Mouse (Mus musculus): Measurements from ENCODE around the gene Adal. TPM values are rescaled to one million over a fixed set of nuclear protein-coding genes. Genes with fewer than 3 reads are reported as not detected.

Adal gene
- polyA plus RNA-seq, 1 experiment = 17.0 TPM

DNA sequence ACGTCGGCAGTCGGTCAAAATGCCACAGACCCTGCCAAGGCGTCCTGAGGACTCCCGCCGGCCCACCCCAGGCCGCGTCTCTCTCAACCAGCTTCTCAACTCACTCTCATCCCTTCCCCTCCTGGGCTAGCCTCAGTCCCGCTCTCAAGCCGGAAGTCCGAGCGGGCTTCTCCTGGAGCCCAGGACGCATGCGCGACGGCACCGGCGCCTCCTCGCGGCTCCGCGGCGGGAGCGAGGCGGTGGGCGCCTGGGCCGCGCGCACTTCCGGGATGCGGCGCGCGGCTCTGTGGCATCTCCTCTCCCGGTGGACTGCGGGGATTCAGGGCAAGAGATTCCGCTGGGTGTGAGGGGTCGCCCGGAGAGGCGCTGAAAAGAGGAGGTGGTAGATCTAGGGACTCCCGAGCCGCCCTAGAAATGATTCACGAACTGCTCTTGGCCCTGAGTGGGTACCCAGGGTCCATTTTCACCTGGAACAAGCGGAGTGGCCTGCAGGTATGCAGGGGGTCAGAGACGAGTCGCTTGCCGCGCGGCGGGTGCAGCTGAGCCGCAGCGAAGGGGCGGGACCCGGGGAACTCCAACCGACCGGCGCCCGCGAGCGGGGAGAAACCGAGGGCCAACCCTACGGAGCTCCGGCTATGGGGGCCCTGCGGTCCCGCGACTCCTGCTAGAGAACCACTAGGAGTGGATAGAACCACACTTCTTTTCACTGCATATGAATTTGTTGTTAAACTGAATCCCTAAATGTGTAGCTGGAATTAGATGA is 30.9 kb downstream of the Adal start, which contains the start of gene Zscan29:
TSS of gene Zscan29 (minus strand) at position 146 of the 763 bp plus-strand sequence.
- TF ChIP-seq CTCF (IDR thresholded peaks at IDR 0.05; ENCODE audit: extremely low read depth, insufficient read depth, low read length) (no peak), POLR2A (IDR thresholded peaks at IDR 0.05; ENCODE audit: extremely low read depth, insufficient read depth, low read length) (peak; percentile 65)
- Histone ChIP-seq H3K27ac (ENCODE audit: insufficient read depth, low read length) (peak within 1 kb of the TSS; percentile 89), H3K4me1 (ENCODE audit: control insufficient read depth, insufficient read depth, low read length) (peaks cover 2% of the 10 kb centered on the region), H3K4me3 (ENCODE audit: insufficient read depth, low read length) (peak within 1 kb of the TSS; percentile 97)

DNA sequence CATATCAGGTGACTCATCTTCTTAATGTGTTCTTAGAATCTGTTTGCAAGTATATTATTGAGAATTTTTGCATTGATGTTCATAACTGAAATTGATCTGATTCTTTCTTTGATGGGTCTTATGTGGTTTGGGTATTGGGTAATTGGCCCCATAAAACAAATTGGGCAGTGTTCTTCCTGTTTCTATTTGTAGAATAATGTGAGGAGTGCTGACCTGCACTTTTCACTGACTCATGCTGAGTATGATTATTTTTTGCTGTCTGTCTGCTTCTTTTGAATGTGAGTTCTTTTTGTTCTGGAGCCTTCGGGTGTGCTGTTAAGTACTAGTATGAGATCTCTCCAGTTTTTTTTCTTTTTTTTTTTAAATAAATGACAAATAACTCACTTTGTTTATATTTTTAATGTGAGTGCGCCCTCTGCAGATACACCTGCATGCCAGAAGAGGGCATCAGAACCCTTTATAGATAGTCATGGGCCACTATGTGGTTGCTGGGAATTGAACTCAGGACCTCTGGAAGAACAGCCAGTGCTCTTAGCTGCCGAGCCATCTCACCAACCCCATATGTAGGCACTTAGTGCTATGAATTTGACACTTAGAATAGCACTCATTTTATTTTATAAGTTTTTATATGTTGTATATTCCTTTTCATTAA is 38.7 kb downstream of the Adal start:
- H3K4me3 ChIP-seq (ENCODE audit: insufficient read depth, low read length) = no peak overlapping the region
- H3K27ac ChIP-seq (ENCODE audit: insufficient read depth, low read length) = no peak overlapping the region
- TF ChIP-seq POLR2A (IDR thresholded peaks at IDR 0.05; ENCODE audit: extremely low read depth, insufficient read depth, low read length) (no peak), CTCF (IDR thresholded peaks at IDR 0.05; ENCODE audit: extremely low read depth, insufficient read depth, low read length) (no peak)
- H3K4me1 ChIP-seq (ENCODE audit: control insufficient read depth, insufficient read depth, low read length) = no peaks in the 10 kb centered on the region

DNA sequence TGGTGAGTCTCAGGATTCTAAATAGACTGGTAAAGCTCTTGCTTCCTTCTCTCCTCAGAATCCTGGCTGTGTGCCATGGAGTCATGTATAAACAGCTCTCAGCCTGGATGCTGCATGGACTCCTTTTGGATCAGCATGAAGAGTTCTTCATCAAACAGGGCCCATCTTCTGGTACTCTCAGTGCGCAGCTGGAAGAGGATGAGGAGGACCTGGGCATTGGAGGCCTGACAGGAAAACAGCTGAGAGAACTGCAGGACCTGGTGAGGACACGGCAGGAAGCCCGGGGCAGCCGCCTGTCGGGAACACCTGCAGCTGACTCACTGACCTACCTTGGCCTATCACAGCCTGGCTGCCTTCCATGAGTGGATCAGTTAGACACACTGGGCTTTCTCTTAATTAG is 43.2 kb downstream of the Adal start:
- Histone ChIP-seq H3K4me3 (ENCODE audit: insufficient read depth, low read length) (no peak overlapping the region), H3K27ac (ENCODE audit: insufficient read depth, low read length) (no peak overlapping the region), H3K4me1 (ENCODE audit: control insufficient read depth, insufficient read depth, low read length) (no peaks in the 10 kb centered on the region)
- TF ChIP-seq POLR2A (IDR thresholded peaks at IDR 0.05; ENCODE audit: extremely low read depth, insufficient read depth, low read length) (no peak), CTCF (IDR thresholded peaks at IDR 0.05; ENCODE audit: extremely low read depth, insufficient read depth, low read length) (no peak)

DNA sequence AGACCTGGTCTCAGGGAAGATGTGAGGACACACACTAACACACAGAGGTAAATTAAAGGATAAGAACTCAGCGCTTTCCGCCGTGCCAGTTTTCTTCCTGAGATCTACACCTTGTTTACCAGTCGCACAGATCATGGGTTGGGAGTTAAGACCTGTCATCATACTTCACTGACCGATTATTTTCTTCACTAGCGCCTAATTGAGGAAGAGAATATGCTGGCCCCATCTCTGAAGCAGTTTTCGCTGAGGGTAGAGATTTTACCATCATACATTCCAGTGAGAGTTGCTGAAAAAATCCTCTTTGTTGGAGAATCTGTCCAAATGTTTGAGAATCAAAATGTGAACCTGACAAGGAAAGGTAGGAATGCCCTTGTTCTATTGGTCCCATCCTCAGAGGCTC is 43.9 kb downstream of the Adal start:
- no peak for TF ChIP-seq POLR2A (IDR thresholded peaks at IDR 0.05; ENCODE audit: extremely low read depth, insufficient read depth, low read length)
- no peak for TF ChIP-seq CTCF (IDR thresholded peaks at IDR 0.05; ENCODE audit: extremely low read depth, insufficient read depth, low read length)
- no peak overlapping the region for H3K27ac ChIP-seq (ENCODE audit: insufficient read depth, low read length)

DNA sequence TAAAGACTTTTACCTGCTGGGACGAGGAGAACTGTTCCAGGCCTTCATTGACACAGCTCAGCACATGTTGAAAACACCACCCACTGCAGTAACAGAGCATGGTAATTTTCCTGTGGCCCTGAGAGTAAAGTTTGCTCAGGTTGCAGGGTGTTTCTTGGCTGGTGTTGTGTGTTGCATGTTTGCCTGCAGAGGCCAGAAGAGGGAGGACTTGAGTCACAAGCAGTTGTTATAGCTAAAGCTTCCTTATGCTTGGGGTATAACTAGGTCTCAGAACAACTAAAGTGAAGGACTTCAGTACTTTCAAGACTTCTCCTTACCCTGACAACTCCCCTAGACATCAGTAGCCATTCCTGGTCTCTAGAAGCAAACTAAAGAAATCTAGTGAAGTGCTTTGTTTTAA is 48.3 kb downstream of the Adal start:
- Histone ChIP-seq H3K4me1 (ENCODE audit: control insufficient read depth, insufficient read depth, low read length) (peaks cover 1% of the 10 kb centered on the region; the same call in 1 of the 2 replicates), H3K4me3 (ENCODE audit: insufficient read depth, low read length) (no peak overlapping the region), H3K27ac (ENCODE audit: insufficient read depth, low read length) (no peak overlapping the region)
- TF ChIP-seq POLR2A (IDR thresholded peaks at IDR 0.05; ENCODE audit: extremely low read depth, insufficient read depth, low read length) (no peak), CTCF (IDR thresholded peaks at IDR 0.05; ENCODE audit: extremely low read depth, insufficient read depth, low read length) (peak; percentile 18; the same call in 1 of the 2 replicates)

More for the DNA sequence above, 43.9 kb downstream of the Adal start:
- Histone ChIP-seq H3K4me3 (ENCODE audit: insufficient read depth, low read length) (no peak overlapping the region), H3K4me1 (ENCODE audit: control insufficient read depth, insufficient read depth, low read length) (no peaks in the 10 kb centered on the region)

DNA sequence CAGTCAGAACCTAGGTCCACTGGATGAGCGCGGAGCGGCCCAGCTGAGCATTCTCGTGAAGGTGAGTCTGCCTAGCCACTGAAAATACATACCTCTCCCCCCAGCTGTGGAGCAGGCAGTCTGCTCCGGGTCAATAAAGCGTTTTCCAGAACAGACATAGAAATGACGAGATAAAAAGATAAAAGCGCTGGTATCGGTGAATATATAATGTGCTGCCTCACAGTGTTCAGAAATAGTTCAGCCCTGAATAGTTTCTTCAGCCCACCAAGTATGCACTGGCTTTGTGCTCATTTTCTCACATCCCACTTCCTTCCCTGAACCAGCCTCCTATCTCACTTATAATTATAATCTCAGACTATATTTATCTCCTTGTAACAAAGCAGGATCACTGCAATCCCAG is 55.2 kb downstream of the Adal start:
- no peak for TF ChIP-seq CTCF (IDR thresholded peaks at IDR 0.05; ENCODE audit: extremely low read depth, insufficient read depth, low read length)
- no peak for TF ChIP-seq POLR2A (IDR thresholded peaks at IDR 0.05; ENCODE audit: extremely low read depth, insufficient read depth, low read length)
- Histone ChIP-seq H3K4me1 (ENCODE audit: control insufficient read depth, insufficient read depth, low read length) (peaks cover 16% of the 10 kb centered on the region), H3K27ac (ENCODE audit: insufficient read depth, low read length) (peak overlapping the region; percentile 70; the same call in 1 of the 2 replicates), H3K4me3 (ENCODE audit: insufficient read depth, low read length) (no peak overlapping the region)

DNA sequence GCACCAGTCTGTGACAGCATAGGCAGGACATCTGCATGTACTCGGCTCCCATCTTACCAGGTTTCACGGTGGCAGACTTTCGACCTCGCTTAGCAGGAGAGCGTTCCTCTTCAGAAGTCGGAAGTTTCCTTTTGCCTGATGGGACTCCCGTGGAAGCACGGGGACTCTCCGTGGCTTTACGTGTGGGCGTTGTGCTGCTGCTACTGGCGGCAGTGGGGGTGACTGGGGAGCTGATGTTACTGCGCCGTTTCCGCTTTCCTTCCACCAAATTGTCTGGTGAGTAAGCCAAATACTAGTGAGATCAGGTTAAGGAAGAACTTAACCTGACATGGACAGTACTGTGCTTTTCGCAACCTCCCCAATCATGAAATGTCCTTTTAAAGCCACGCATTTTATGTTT is 64.0 kb downstream of the Adal start:
- H3K4me1 ChIP-seq (ENCODE audit: control insufficient read depth, insufficient read depth, low read length) = peaks cover 12% of the 10 kb centered on the region
- TF ChIP-seq CTCF (IDR thresholded peaks at IDR 0.05; ENCODE audit: extremely low read depth, insufficient read depth, low read length) = no peak
- no peak overlapping the region for H3K4me3 ChIP-seq (ENCODE audit: insufficient read depth, low read length)
- H3K27ac ChIP-seq (ENCODE audit: insufficient read depth, low read length) = no peak overlapping the region

Other genes starting within 250 kb of the Adal start
- gene Ubr1, start 169.7 kb upstream of the Adal start, polyA plus RNA-seq (2012; rRNA removed) = 16.2 and 16.5 TPM in 2 replicates
- gene Tmem62, start 163.4 kb upstream of the Adal start, polyA plus RNA-seq (2012; rRNA removed) = 29.2 and 29.4 TPM in 2 replicates
- gene Ccndbp1, start 132.0 kb upstream of the Adal start, polyA plus RNA-seq (2012; rRNA removed) = 77.8 and 79.9 TPM in 2 replicates
- not detected in 2 replicates for gene Epb42, start 103.4 kb upstream of the Adal start, polyA plus RNA-seq (2012; rRNA removed)
- 0.04 and 0.08 TPM in 2 replicates for gene Tgm5, start 54.6 kb upstream of the Adal start, polyA plus RNA-seq (2012; rRNA removed)
- 0.58 and 0.62 TPM in 2 replicates for gene Tgm7, start 30.6 kb upstream of the Adal start, polyA plus RNA-seq (2012; rRNA removed)
- gene Lcmt2, start 225 bp downstream of the Adal start, polyA plus RNA-seq (2012; rRNA removed) = 4.8 and 6.3 TPM in 2 replicates
- gene Tubgcp4, start 30.2 kb downstream of the Adal start, polyA plus RNA-seq (2012; rRNA removed) = 31.3 and 34.5 TPM in 2 replicates
- gene Zscan29, start 30.7 kb downstream of the Adal start, polyA plus RNA-seq (2012; rRNA removed) = 3.5 TPM in 2 replicates
- gene Trp53bp1, start 131.0 kb downstream of the Adal start, polyA plus RNA-seq (2012; rRNA removed) = 63.6 and 64.0 TPM in 2 replicates
- 246 and 252 TPM in 2 replicates for gene Map1a, start 149.2 kb downstream of the Adal start, polyA plus RNA-seq (2012; rRNA removed)
- 95.8 and 103 TPM in 2 replicates for gene Ppip5k1, start 215.0 kb downstream of the Adal start, polyA plus RNA-seq (2012; rRNA removed)
- 306 and 309 TPM in 2 replicates for gene Ckmt1, start 217.3 kb downstream of the Adal start, polyA plus RNA-seq (2012; rRNA removed)
- gene Strc, start 246.7 kb downstream of the Adal start, polyA plus RNA-seq (2012; rRNA removed) = 0.17 and 0.30 TPM in 2 replicates